Mouse (Mus musculus) limb, embryonic 15.5 days (tissue): ENCODE results near the gene Cdh3. TPM values are rescaled to one million over a fixed set of nuclear protein-coding genes. Genes with fewer than 3 reads are reported as not detected.

Experiments used
- ATAC-seq: fragments of 200-750 bp; cut with Nextera tagmentation; 2 replicates; pipeline ENCODE4 v1.8.0; 2017; ENCODE audit warnings: low read depth, moderate TSS enrichment; ENCODE audit not compliant: insufficient number of reproducible peaks, low FRiP score, low TSS enrichment
- H3K27ac ChIP-seq: fragments of 300-500 bp; sonication (generic); 2 replicates; pipeline ENCODE4 v1.5.1; 2015; ENCODE audit warnings: moderate library complexity, mild to moderate bottlenecking, inconsistent platforms
- H3K27me3 ChIP-seq: fragments of 300-500 bp; sonication (generic); 2 replicates; pipeline ENCODE4 v1.6.1; 2015; ENCODE audit warnings: inconsistent platforms
- H3K36me3 ChIP-seq: fragments of 300-500 bp; sonication (generic); 2 replicates; pipeline ENCODE4 v1.6.1; 2015; ENCODE audit warnings: inconsistent platforms
- H3K4me1 ChIP-seq: fragments of 300-500 bp; sonication (generic); 2 replicates; pipeline ENCODE4 v1.6.1; 2015; ENCODE audit warnings: inconsistent platforms
- H3K4me2 ChIP-seq: fragments of 300-500 bp; sonication (generic); 2 replicates; pipeline ENCODE4 v1.6.1; 2015; ENCODE audit warnings: mild to moderate bottlenecking, inconsistent platforms
- H3K4me3 ChIP-seq: fragments of 300-500 bp; sonication (generic); 2 replicates; pipeline ENCODE4 v1.5.1; 2015; ENCODE audit warnings: mild to moderate bottlenecking, inconsistent platforms
- H3K9ac ChIP-seq: fragments of 300-500 bp; sonication (generic); 2 replicates; pipeline ENCODE4 v1.6.1; 2015; ENCODE audit warnings: inconsistent platforms
- H3K9me3 ChIP-seq: fragments of 300-500 bp; sonication (generic); 2 replicates; pipeline ENCODE4 v1.6.1; 2016; ENCODE audit warnings: inconsistent platforms
- WGBS: fragments of 180-500 bp; shearing (Covaris S2); methylation state at CpG from one replicate; pipeline ENCODE4 v1.1.7; 2015; 5-methylcytosine and 5-hydroxymethylcytosine counted together
- polyA plus RNA-seq: library from polyadenylated mRNA; unstranded; fragments of >200 nt; fragmentation: Nextera tagmentation; extraction: Ambion mirVana; gene quantifications from 2 replicates; pipeline ENCODE4 v1.2.1, GENCODE M21; 2015

Gene Cdh3
- polyA plus RNA-seq, 1 experiment from 2014 or later = 33.3 TPM

DNA sequence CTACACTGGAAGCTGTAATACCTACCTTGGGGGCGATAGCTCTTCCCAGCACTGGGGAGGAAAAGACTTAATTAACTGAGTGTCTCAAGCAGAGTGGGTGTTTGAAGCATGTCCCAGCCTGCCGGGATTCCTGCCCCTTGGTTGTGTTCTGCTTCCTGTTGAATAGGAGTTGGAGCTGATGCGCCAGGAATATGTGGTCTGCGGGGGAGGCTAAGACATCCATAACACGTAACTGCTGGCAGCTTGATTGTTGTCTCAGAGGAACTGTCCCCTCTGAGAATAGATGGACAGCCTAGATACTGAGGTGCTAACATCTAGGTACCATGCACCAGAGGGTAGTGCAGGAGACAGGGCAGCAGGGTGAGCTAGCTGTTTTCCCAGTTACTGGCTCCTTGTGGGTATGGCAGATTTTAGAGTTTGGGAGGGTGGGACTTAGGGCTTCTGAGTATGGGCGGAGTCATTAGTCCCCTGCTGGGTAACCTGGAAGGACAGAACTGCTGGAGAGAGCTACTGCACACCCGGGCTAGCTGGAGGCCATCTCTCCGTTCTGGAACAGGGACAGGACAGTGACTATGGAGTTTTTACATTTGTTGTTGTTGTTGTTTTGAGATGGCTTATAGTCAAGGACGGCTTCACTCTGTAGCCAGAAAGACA, 18.0 kb downstream of the Cdh3 start:
- H3K27me3 ChIP-seq = no peaks in the 10 kb centered on the region
- WGBS = 71% methylated on average over 9 of the region's 9 CpGs
- H3K27ac ChIP-seq = peak overlapping the region; percentile 47; the same call in 1 of the 2 replicates
- H3K4me3 ChIP-seq = no peak overlapping the region
- no peak for ATAC-seq
- H3K4me1 ChIP-seq = peaks cover 22% of the 10 kb centered on the region
- H3K36me3 ChIP-seq = peaks cover 6% of the 10 kb centered on the region; the same call in 1 of the 2 replicates
- no peak overlapping the region for H3K9ac ChIP-seq
- H3K9me3 ChIP-seq = no peaks in the 10 kb centered on the region
- no peak overlapping the region for H3K4me2 ChIP-seq

DNA sequence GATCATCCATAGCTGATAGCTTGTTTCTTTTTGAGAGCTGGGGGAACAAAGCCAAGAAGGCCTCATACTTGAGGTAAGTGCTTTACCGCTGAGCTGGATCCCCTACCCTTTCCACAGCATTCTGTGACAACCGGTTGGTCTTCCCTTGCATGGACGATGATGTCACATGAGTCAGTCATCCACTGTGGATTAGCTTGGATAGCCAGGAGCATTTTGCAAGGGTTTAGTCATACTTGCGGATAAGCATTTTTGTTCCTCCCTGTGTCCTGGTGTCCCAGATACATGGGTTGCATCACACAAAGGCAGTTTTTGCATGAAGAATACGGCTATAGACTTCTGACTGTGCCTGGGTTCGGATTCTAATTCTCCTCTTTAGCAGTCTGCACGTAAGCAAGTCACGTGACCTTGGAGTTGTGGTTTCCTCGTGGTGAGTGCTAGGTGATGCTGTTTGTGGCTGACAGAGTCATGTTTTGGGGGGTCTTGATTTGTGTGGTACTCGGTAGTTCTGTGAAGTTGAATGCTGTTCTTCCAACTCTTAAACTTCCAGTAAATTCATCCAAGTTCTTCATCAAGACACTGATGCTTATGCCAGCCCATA, 19.3 kb downstream of the Cdh3 start:
- 88% methylated on average over 10 of the region's 10 CpGs for WGBS
- Histone ChIP-seq H3K4me1 (peaks cover 32% of the 10 kb centered on the region), H3K9me3 (no peaks in the 10 kb centered on the region), H3K27me3 (no peaks in the 10 kb centered on the region), H3K9ac (no peak overlapping the region), H3K27ac (no peak overlapping the region), H3K4me2 (no peak overlapping the region), H3K36me3 (peaks cover 6% of the 10 kb centered on the region; the same call in 1 of the 2 replicates), H3K4me3 (no peak overlapping the region)
- ATAC-seq = no peak

DNA sequence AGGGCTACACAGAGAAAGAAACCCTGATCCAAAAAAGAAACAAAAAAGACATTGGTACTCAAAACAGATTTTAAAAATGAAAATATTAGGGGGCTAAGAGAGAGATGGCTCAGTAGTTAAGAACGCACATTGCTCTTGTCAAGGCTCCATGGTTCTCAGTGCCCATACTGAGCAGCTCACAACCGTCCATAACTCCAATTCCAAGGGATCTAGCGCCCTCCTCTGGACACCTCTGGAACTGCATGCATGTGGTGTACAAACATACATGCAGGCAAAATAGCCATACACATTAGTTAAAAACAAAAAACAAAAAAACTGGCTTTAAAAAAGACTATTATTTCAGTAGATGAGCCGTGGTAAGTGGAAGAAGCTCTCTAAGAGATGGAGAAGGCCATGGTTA, 19.9 kb downstream of the Cdh3 start:
- peaks cover 30% of the 10 kb centered on the region for H3K4me1 ChIP-seq
- H3K4me3 ChIP-seq = no peak overlapping the region
- no peaks in the 10 kb centered on the region for H3K9me3 ChIP-seq
- H3K36me3 ChIP-seq = peaks cover 6% of the 10 kb centered on the region; the same call in 1 of the 2 replicates
- no peak overlapping the region for H3K4me2 ChIP-seq
- no peaks in the 10 kb centered on the region for H3K27me3 ChIP-seq
- WGBS = 78% methylated on average over 4 of the region's 4 CpGs
- ATAC-seq = no peak
- no peak overlapping the region for H3K27ac ChIP-seq
- H3K9ac ChIP-seq = no peak overlapping the region

DNA sequence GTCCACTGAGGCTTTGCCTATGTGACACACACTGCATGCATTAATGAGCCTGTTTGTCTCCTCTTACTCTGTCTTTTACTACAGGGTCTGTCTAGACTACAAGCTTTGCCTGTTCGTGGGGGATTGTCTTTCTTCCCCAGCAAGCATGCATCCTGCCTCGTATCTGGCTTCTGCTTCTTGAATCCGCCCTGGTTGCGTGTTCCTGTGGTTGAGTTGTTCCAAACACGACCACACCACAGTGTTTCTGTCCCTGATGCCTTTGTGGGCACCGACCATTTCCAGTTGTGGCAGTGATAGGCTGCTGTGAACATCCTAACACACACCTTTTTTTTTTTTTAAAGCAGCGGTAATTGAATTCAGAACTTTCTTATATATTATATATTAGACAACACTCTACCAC, 23.0 kb downstream of the Cdh3 start:
- H3K4me2 ChIP-seq = no peak overlapping the region
- H3K27ac ChIP-seq = no peak overlapping the region
- 55% methylated on average over 7 of the region's 7 CpGs for WGBS
- no peaks in the 10 kb centered on the region for H3K27me3 ChIP-seq
- peaks cover 22% of the 10 kb centered on the region for H3K4me1 ChIP-seq
- ATAC-seq = no peak
- H3K36me3 ChIP-seq = peaks cover 13% of the 10 kb centered on the region; the same call in 1 of the 2 replicates
- no peak overlapping the region for H3K4me3 ChIP-seq
- no peak overlapping the region for H3K9ac ChIP-seq
- no peaks in the 10 kb centered on the region for H3K9me3 ChIP-seq

- Histone ChIP-seq H3K9me3 (no peaks in the 10 kb centered on the region), H3K4me3 (no peak overlapping the region), H3K4me2 (no peak overlapping the region), H3K9ac (no peak overlapping the region), H3K4me1 (peaks cover 22% of the 10 kb centered on the region), H3K27ac (no peak overlapping the region), H3K36me3 (peaks cover 13% of the 10 kb centered on the region), H3K27me3 (no peaks in the 10 kb centered on the region)
- WGBS = 34% methylated on average over 6 of the region's 6 CpGs
- ATAC-seq = no peak
Observed at GRCm38 (mm10) chr8:106534449-106534848, 23.8 kb downstream of the Cdh3 start.

DNA sequence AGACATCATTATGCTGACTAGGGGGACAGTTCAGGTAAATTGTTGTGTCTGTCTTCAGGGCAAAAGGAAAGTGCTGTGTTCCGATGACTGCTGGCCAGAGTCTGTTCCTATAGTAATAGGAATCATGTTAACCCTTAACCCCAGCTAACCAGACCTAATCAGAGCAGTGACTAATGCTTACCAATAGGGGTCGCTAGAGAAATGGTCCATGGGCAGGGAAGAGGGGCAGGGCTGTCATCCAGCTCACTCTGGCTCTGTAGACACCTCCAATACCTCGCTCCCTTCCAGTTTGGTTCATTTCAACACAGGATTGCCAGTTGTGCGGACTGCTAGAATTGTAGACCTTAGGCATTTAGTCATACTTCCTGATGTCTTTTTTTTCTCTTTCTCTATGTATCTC, 24.8 kb downstream of the Cdh3 start:
- ATAC-seq = no peak
- Histone ChIP-seq H3K4me1 (peaks cover 22% of the 10 kb centered on the region), H3K27me3 (no peaks in the 10 kb centered on the region), H3K9me3 (no peaks in the 10 kb centered on the region), H3K4me3 (no peak overlapping the region), H3K36me3 (peaks cover 15% of the 10 kb centered on the region), H3K4me2 (no peak overlapping the region), H3K9ac (no peak overlapping the region), H3K27ac (no peak overlapping the region)
- 74% methylated on average over 4 of the region's 4 CpGs for WGBS

DNA sequence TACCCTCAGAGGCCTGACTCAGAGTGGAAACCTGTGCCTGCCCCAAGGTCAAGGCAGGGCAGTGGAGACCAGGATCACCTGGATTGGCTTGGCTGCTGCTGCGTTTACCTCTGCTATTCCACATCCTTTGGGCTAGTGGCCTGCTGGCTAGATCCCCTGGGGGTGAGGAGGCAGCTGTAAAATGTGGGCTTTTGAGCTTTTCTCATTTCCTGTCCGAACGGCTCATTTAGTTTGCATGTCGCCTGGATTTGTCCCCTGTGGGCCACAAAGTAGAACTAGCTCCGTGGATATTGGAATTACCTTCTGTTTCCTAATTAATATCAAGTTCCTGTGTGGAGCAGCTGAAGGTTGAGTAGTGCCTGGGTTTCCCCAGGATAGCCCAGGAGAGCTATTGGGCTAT, 28.5 kb downstream of the Cdh3 start:
- Histone ChIP-seq H3K4me1 (peaks cover 10% of the 10 kb centered on the region), H3K27me3 (no peaks in the 10 kb centered on the region), H3K9ac (no peak overlapping the region), H3K4me3 (no peak overlapping the region), H3K36me3 (peaks cover 36% of the 10 kb centered on the region), H3K4me2 (no peak overlapping the region), H3K27ac (no peak overlapping the region), H3K9me3 (no peaks in the 10 kb centered on the region)
- ATAC-seq = no peak
- 27% methylated on average over 5 of the region's 5 CpGs for WGBS

GRCm38 (mm10) chr8:106541002-106541401, 30.3 kb downstream of the Cdh3 start:
- Histone ChIP-seq H3K9me3 (no peaks in the 10 kb centered on the region), H3K4me3 (no peak overlapping the region), H3K4me1 (0 out of 2 replicates have a peak, but pooled peaks cover 3% of the 10 kb centered on the region), H3K36me3 (peaks cover 52% of the 10 kb centered on the region), H3K27ac (no peak overlapping the region), H3K4me2 (no peak overlapping the region), H3K27me3 (no peaks in the 10 kb centered on the region), H3K9ac (no peak overlapping the region)
- WGBS = 83% methylated on average over 11 of the region's 11 CpGs
- no peak for ATAC-seq

- Histone ChIP-seq H3K27me3 (no peaks in the 10 kb centered on the region), H3K9me3 (no peaks in the 10 kb centered on the region), H3K4me3 (no peak overlapping the region), H3K27ac (no peak overlapping the region), H3K9ac (no peak overlapping the region), H3K4me2 (no peak overlapping the region), H3K4me1 (0 out of 2 replicates have a peak, but pooled peaks cover 3% of the 10 kb centered on the region), H3K36me3 (peaks cover 52% of the 10 kb centered on the region)
- ATAC-seq = no peak; the same call in 1 of the 2 replicates
- WGBS = 39% methylated on average over 8 of the region's 8 CpGs
Observed at GRCm38 (mm10) chr8:106543043-106543442, 32.4 kb downstream of the Cdh3 start.

- WGBS = 90% methylated on average over 2 of the region's 2 CpGs
- H3K36me3 ChIP-seq = peaks cover 54% of the 10 kb centered on the region
- no peaks in the 10 kb centered on the region for H3K27me3 ChIP-seq
- H3K9ac ChIP-seq = no peak overlapping the region
- no peak for ATAC-seq
- H3K4me3 ChIP-seq = no peak overlapping the region
- H3K4me2 ChIP-seq = no peak overlapping the region
- no peaks in the 10 kb centered on the region for H3K9me3 ChIP-seq
- no peak overlapping the region for H3K27ac ChIP-seq
- no peaks in the 10 kb centered on the region for H3K4me1 ChIP-seq
Observed at GRCm38 (mm10) chr8:106545149-106545548, 34.5 kb downstream of the Cdh3 start.

GRCm38 (mm10) chr8:106546746-106547145, 36.1 kb downstream of the Cdh3 start:
- no peaks in the 10 kb centered on the region for H3K9me3 ChIP-seq
- H3K9ac ChIP-seq = no peak overlapping the region
- no peak for ATAC-seq
- H3K36me3 ChIP-seq = peaks cover 41% of the 10 kb centered on the region
- H3K4me3 ChIP-seq = no peak overlapping the region
- no peaks in the 10 kb centered on the region for H3K27me3 ChIP-seq
- no peak overlapping the region for H3K27ac ChIP-seq
- no peak overlapping the region for H3K4me2 ChIP-seq
- 83% methylated on average over 7 of the region's 7 CpGs for WGBS
- no peaks in the 10 kb centered on the region for H3K4me1 ChIP-seq

- Histone ChIP-seq H3K4me2 (no peak overlapping the region), H3K4me1 (no peaks in the 10 kb centered on the region), H3K27me3 (no peaks in the 10 kb centered on the region), H3K9me3 (no peaks in the 10 kb centered on the region), H3K27ac (no peak overlapping the region), H3K9ac (no peak overlapping the region), H3K36me3 (peaks cover 50% of the 10 kb centered on the region), H3K4me3 (no peak overlapping the region)
- 42% methylated on average over 10 of the region's 10 CpGs for WGBS
- no peak for ATAC-seq
Observed at GRCm38 (mm10) chr8:106548366-106548936, 37.8 kb downstream of the Cdh3 start.
